Mouse (Mus musculus): ENCODE measurements at regions not wholly inside any gene's neighbourhood (a gene's known extent, or its start where the extent isn't known, plus 50 kb on each side); places are given as distances from the start of the nearest gene placed in this dataset.

DNA sequence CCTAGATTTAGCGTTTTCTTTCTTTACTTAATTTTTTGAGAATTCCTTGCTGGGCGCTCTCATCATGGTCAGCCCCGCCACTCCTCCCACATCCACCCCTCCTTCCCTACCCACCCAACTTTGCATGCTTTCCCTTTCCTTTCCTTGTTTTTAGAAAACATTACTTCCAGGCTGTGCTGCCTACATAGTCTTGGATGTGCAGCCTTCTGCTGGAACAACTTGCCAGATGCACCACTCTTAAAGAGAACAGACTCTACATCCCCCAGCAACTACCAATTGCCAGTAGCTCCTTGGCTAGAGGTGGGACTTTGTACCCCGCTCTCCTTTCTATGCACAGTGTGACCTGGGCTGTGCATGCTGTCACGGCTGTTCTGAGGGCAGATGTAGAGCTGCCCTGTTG lies 108.0 kb upstream of the Fndc3a start:
- H3K4me3 ChIP-seq (replicated peaks), result no peak overlapping the region
- 88% methylated on average over 5 of the region's 5 CpGs for WGBS
- no peaks in the 10 kb centered on the region for H3K27me3 ChIP-seq
- no peaks in the 10 kb centered on the region for H3K9me3 ChIP-seq (replicated peaks)
- ATAC-seq (replicated peaks; ENCODE audit: low FRiP score), result no peak
- H3K27ac ChIP-seq, result no peak overlapping the region
- 0 out of 2 replicates have a peak, but pooled peaks cover 4% of the 10 kb centered on the region for H3K4me1 ChIP-seq
- no peaks in the 10 kb centered on the region for H3K36me3 ChIP-seq
- H3K9ac ChIP-seq, result no peak overlapping the region
- no peak overlapping the region for H3K4me2 ChIP-seq

DNA sequence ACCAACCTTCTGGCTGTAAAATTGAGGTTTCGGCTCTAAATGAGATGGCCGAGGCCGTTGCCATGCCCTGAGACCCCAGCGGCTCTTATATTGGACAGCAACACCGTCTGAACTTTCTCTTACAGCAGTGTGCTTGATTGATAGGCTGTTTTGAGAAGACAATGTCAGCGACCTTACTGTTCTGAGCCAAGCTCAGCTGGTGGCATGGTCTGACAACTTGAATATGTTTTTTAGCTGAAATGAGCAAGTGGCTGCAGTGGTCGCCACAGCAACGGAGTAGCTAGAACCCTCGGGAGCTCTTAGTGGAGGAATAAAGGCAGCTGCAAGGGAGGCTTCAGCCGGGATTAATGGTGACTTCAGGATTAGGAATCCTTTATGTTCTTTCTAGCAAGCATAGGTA lies 107.0 kb upstream of the Fndc3a start:
- Histone ChIP-seq H3K9me3 (replicated peaks) (no peaks in the 10 kb centered on the region), H3K27me3 (no peaks in the 10 kb centered on the region), H3K4me2 (0 out of 2 replicates have a peak overlapping the region, but pooled peaks have one; percentile 9), H3K4me3 (replicated peaks) (no peak overlapping the region), H3K9ac (no peak overlapping the region), H3K4me1 (0 out of 2 replicates have a peak, but pooled peaks cover 4% of the 10 kb centered on the region), H3K36me3 (no peaks in the 10 kb centered on the region), H3K27ac (no peak overlapping the region)
- WGBS, result 37% methylated on average over 10 of the region's 10 CpGs
- no peak for ATAC-seq (replicated peaks; ENCODE audit: low FRiP score)

DNA sequence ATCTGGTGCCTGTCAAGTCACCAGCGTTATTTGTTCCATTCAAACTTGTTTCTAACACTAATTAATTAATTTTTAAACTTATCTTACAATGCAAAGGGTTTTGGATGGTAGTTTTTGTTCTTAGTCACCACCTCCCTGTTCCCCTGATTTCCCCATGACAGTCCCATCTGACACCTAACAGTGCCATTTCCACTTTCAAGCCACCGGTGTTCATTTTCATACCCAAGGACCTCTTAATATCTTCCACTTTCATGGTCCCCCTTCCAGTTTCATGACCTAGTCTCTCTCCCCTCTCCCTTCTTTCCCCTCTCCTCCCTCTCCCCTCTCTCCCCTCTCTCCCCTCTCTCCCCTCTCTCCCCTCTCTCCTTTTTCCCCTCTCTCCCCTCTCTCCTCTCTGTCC lies 99.3 kb upstream of the Fndc3a start:
- no peak overlapping the region for H3K27ac ChIP-seq
- H3K27me3 ChIP-seq, result no peaks in the 10 kb centered on the region
- no peak overlapping the region for H3K4me3 ChIP-seq (replicated peaks)
- no peaks in the 10 kb centered on the region for H3K9me3 ChIP-seq (replicated peaks)
- no peak for ATAC-seq (replicated peaks; ENCODE audit: low FRiP score)
- 78% methylated on average over 2 of the region's 2 CpGs for WGBS
- H3K36me3 ChIP-seq, result no peaks in the 10 kb centered on the region
- H3K4me1 ChIP-seq, result no peaks in the 10 kb centered on the region
- H3K9ac ChIP-seq, result no peak overlapping the region
- no peak overlapping the region for H3K4me2 ChIP-seq

DNA sequence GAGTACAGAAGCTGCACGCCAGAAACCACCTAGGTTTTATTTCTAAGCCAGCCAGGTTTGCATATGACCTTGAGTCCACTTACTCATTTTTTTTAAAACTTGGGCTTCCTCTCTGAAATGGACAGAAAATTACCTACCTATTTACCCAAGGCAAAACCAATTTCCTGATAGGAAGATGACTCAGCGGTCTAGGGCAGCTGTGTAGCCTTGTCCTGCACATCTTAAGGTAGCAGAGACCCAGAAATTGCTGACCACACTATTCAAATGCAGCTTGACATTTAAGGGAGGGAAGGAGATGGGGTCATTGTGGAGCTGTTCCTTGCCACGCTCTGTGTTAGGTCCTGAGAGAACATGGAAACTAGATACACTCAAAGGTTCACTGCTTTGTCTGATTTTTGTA lies 98.1 kb upstream of the Fndc3a start:
- Histone ChIP-seq H3K27ac (no peak overlapping the region), H3K4me3 (replicated peaks) (no peak overlapping the region), H3K9me3 (replicated peaks) (no peaks in the 10 kb centered on the region), H3K27me3 (no peaks in the 10 kb centered on the region), H3K9ac (no peak overlapping the region), H3K4me2 (no peak overlapping the region), H3K36me3 (no peaks in the 10 kb centered on the region), H3K4me1 (no peaks in the 10 kb centered on the region)
- ATAC-seq (replicated peaks; ENCODE audit: low FRiP score), result no peak
- 68% methylated on average over 3 of the region's 3 CpGs for WGBS

DNA sequence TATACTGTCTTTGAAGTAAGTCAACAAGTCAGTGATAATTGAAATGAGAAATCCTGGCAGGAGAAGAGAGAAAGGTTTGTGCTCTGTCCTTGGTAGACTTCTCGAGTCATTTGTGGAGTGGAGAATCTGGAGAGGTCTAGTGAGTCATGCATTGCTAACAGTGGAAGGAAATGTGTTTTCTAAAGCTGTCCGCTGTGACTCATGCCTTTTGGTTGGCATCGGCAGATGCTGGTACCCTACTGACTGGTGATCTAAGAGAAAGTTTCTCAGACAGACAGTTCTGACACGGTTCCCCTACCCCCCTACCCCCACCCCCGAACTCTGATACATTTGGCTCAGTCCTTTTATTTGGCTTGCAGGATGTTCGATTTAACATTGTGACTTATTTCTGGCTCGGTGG lies 97.5 kb upstream of the Fndc3a start:
- no peak overlapping the region for H3K4me2 ChIP-seq
- H3K9me3 ChIP-seq (replicated peaks), result no peaks in the 10 kb centered on the region
- no peaks in the 10 kb centered on the region for H3K4me1 ChIP-seq
- no peak overlapping the region for H3K9ac ChIP-seq
- H3K36me3 ChIP-seq, result no peaks in the 10 kb centered on the region
- ATAC-seq (replicated peaks; ENCODE audit: low FRiP score), result no peak
- H3K4me3 ChIP-seq (replicated peaks), result no peak overlapping the region
- 76% methylated on average over 7 of the region's 7 CpGs for WGBS
- H3K27me3 ChIP-seq, result no peaks in the 10 kb centered on the region
- no peak overlapping the region for H3K27ac ChIP-seq

DNA sequence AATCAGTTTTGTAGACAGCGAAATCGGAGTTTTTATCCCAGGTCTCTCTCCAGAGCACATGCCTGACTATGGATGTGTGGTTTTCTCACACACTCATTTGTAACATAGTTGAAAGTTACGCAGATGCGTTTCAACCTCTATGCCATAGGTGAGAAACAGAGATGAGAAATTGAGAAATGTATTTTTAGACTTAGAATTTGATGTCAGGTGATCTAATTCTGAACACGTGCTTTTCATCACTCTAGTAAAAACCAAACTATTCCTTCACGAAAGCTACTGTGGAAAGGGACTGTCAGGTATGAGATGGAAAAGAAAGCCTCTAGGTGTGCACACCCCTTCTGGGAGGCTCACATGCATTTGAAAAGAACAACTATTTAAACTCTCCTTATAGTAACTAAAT lies 96.8 kb upstream of the Fndc3a start:
- Histone ChIP-seq H3K4me2 (no peak overlapping the region), H3K9me3 (replicated peaks) (no peaks in the 10 kb centered on the region), H3K27me3 (no peaks in the 10 kb centered on the region), H3K4me3 (replicated peaks) (no peak overlapping the region), H3K9ac (no peak overlapping the region), H3K4me1 (no peaks in the 10 kb centered on the region), H3K27ac (no peak overlapping the region), H3K36me3 (no peaks in the 10 kb centered on the region)
- 96% methylated on average over 6 of the region's 6 CpGs for WGBS
- no peak for ATAC-seq (replicated peaks; ENCODE audit: low FRiP score)

DNA sequence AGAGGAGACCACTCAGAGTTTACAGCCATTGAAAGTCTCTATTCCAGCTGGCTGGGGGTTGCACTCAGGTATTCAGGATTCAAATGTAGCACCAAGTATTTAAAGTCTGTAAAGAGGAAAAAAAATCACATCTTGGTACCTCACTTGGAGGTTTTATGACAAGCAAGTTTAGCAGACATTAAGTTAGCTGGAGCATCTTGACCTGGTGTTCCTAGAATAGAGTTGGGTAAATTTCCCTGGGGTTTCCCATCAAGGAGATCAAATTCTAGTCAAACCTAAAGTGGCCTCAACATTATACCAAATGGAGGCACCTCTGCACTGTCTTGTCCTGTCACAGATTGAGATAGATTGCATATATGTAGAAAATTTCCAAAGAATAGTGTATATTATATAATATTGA lies 93.8 kb upstream of the Fndc3a start:
- no peaks in the 10 kb centered on the region for H3K27me3 ChIP-seq
- H3K27ac ChIP-seq, result no peak overlapping the region
- no peaks in the 10 kb centered on the region for H3K4me1 ChIP-seq
- no peak overlapping the region for H3K4me3 ChIP-seq (replicated peaks)
- no peak for ATAC-seq (replicated peaks; ENCODE audit: low FRiP score)
- no peak overlapping the region for H3K4me2 ChIP-seq
- no peak overlapping the region for H3K9ac ChIP-seq
- H3K36me3 ChIP-seq, result no peaks in the 10 kb centered on the region
- no peaks in the 10 kb centered on the region for H3K9me3 ChIP-seq (replicated peaks)

DNA sequence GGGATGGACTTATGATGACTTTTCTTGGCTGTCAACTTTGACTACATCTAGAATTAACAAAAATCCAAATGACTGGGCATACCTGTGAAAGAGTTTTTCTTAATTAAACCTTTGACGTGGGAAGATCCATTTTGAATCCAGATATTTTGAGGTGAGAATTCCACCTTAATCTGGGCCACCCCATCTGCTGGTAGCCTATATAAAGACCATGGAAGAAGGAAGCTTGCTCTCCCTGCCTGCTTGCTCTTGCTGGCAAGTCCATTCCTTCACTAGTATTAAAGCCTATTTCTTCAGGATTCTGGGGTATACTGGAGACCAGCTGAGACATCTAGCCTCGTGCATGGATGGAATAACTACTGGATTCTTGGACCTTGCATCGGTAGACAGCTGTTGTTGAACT lies 80.9 kb upstream of the Fndc3a start:
- no peaks in the 10 kb centered on the region for H3K9me3 ChIP-seq (replicated peaks)
- ATAC-seq (replicated peaks; ENCODE audit: low FRiP score), result no peak
- no peaks in the 10 kb centered on the region for H3K36me3 ChIP-seq
- H3K4me2 ChIP-seq, result no peak overlapping the region
- H3K4me1 ChIP-seq, result no peaks in the 10 kb centered on the region
- no peaks in the 10 kb centered on the region for H3K27me3 ChIP-seq
- 78% methylated on average over 3 of the region's 3 CpGs for WGBS
- no peak overlapping the region for H3K4me3 ChIP-seq (replicated peaks)
- no peak overlapping the region for H3K27ac ChIP-seq
- H3K9ac ChIP-seq, result no peak overlapping the region

DNA sequence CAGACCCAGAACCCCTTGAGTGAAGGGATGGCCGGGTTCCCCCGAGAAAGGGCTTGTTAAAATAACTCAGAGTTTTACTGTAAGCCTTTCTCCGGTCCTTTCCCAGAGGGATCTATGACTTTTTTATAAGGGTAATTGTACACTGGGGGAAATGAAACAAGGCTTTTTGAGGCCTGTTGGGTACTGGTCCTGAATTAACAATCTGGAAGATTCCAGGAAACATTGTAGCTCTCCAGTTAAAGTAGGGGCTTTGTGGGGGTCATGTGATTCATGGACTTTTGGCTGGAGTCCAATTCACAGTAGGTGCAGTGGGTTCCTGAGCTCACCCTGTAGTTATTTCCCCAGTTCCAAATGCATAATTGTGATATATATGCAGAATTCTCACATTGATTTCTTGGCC lies 77.1 kb upstream of the Fndc3a start:
- Histone ChIP-seq H3K9me3 (replicated peaks) (no peaks in the 10 kb centered on the region), H3K36me3 (no peaks in the 10 kb centered on the region), H3K4me1 (0 out of 2 replicates have a peak, but pooled peaks cover 4% of the 10 kb centered on the region), H3K4me3 (replicated peaks) (no peak overlapping the region), H3K27ac (no peak overlapping the region), H3K4me2 (no peak overlapping the region), H3K27me3 (no peaks in the 10 kb centered on the region), H3K9ac (no peak overlapping the region)
- WGBS, result 78% methylated on average over 3 of the region's 3 CpGs
- no peak for ATAC-seq (replicated peaks; ENCODE audit: low FRiP score)

DNA sequence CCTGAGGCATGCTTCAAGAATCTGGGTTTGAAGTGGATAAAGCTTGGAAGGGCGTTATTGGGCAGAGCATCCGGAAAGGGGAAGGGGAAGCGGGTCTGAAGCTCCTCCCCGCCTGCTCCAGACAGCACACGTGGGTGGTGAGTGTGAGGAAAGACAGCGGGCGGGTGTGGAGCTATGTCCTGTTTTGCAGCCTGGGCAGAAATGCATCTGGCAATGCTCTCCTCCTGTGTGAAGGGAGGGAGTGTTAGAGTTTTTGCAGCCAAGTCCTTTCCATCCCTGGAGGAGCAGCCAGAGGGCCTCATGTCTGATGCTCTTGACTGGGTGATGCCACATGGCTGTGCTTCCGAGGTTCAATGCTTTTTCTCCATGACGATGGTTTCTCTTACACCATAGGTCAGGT lies 73.4 kb upstream of the Fndc3a start:
- H3K27ac ChIP-seq, result no peak overlapping the region
- ATAC-seq (replicated peaks; ENCODE audit: low FRiP score), result peak; percentile 46; the same call in 1 of the 2 replicates
- no peaks in the 10 kb centered on the region for H3K27me3 ChIP-seq
- no peak overlapping the region for H3K4me3 ChIP-seq (replicated peaks)
- no peaks in the 10 kb centered on the region for H3K36me3 ChIP-seq
- H3K9me3 ChIP-seq (replicated peaks), result no peaks in the 10 kb centered on the region
- 50% methylated on average over 9 of the region's 9 CpGs for WGBS
- H3K4me1 ChIP-seq, result 0 out of 2 replicates have a peak, but pooled peaks cover 4% of the 10 kb centered on the region
- no peak overlapping the region for H3K4me2 ChIP-seq
- H3K9ac ChIP-seq, result no peak overlapping the region

DNA sequence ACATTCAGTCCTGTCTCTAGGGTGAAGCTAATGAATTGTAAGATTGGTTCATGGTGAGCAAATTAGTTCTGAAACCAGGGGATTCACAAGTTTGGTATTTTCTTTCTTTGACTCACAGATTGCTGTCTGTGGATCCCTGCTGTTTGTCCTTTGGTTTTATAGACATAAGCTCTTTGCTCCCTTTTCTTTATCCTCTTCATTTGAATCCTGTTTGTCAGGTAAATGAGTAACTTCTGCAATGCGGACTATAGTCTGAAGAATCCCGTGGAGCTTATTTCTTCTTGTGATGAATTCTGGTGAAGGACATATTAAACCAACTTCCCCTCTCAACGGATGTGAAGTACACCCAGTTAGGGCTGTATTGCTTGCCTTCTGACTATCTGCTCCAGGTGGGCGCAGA lies 69.6 kb upstream of the Fndc3a start:
- ATAC-seq (replicated peaks; ENCODE audit: low FRiP score), result no peak

DNA sequence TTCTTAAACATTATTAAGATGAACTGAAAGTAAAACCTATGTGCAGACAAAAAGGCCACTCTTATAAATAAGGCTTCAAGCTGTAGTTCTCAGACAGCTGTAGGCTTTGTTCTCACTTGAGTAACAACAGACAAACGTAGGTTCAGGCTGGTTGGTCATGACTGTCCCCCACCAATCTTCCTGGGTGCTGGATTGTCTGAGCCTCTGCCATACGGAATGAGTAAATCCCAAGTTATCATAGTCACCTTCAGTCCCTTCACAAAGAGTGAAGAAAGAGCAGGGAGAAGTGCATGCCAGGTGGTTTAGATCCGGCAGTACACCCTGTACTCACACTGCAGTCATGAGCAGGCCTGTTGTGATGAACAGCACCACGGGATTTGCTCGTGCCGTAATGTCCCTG lies 69.0 kb upstream of the Fndc3a start:
- H3K4me1 ChIP-seq, result 0 out of 2 replicates have a peak, but pooled peaks cover 4% of the 10 kb centered on the region
- no peak for ATAC-seq (replicated peaks; ENCODE audit: low FRiP score)
- H3K27ac ChIP-seq, result no peak overlapping the region
- no peaks in the 10 kb centered on the region for H3K36me3 ChIP-seq
- no peak overlapping the region for H3K4me3 ChIP-seq (replicated peaks)
- no peak overlapping the region for H3K9ac ChIP-seq
- H3K4me2 ChIP-seq, result no peak overlapping the region
- no peaks in the 10 kb centered on the region for H3K9me3 ChIP-seq (replicated peaks)
- H3K27me3 ChIP-seq, result no peaks in the 10 kb centered on the region
- WGBS, result 79% methylated on average over 6 of the region's 6 CpGs

More for the DNA sequence above, 69.6 kb upstream of the Fndc3a start:
- Histone ChIP-seq H3K4me3 (replicated peaks) (no peak overlapping the region), H3K4me2 (no peak overlapping the region), H3K27ac (no peak overlapping the region), H3K27me3 (no peaks in the 10 kb centered on the region), H3K9ac (no peak overlapping the region), H3K36me3 (no peaks in the 10 kb centered on the region), H3K4me1 (0 out of 2 replicates have a peak, but pooled peaks cover 4% of the 10 kb centered on the region), H3K9me3 (replicated peaks) (no peaks in the 10 kb centered on the region)
- 86% methylated on average over 4 of the region's 4 CpGs for WGBS

DNA sequence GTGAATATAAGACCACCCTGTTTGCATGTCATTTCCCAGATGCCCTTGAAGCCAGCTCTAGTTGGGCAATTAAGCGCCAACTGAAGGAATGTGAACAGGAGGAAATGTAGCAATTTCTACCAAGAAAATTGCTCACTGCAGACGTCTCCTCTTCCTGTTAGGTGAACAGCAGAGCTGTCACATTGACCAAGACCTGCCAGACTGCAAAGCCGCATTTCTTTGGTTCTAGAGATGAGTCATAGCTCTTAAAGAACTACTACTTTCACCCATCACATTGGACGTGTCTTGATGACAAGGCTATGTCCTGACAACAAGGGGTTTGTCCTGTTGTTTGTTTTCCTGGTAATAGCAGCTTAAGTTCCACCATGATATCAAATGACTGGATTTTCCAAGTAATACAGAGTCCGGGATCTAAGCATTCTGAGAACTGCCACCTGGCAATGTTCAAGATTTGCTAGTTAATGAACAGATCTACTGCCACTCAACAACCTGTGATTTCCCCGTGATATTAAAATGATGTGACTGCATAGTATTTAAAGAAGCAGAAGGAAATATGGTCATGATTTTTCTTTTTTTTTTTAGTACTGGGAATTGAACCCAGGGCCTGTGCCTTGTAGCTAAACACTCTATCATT lies 68.2 kb upstream of the Fndc3a start:
- no peak overlapping the region for H3K4me3 ChIP-seq (replicated peaks)
- H3K4me1 ChIP-seq, result no peaks in the 10 kb centered on the region
- H3K4me2 ChIP-seq, result no peak overlapping the region
- H3K36me3 ChIP-seq, result no peaks in the 10 kb centered on the region
- H3K27me3 ChIP-seq, result no peaks in the 10 kb centered on the region
- no peak overlapping the region for H3K9ac ChIP-seq
- 61% methylated on average over 6 of the region's 6 CpGs for WGBS
- H3K9me3 ChIP-seq (replicated peaks), result no peaks in the 10 kb centered on the region
- no peak overlapping the region for H3K27ac ChIP-seq
- no peak for ATAC-seq (replicated peaks; ENCODE audit: low FRiP score)

Measured in kidney, embryonic 15.5 days (tissue).